Mouse (Mus musculus): ENCODE measurements around the gene Pinlyp. TPM values are rescaled to one million over a fixed set of nuclear protein-coding genes. Genes with fewer than 3 reads are reported as not detected.

The Pinlyp gene
- polyA plus RNA-seq, 1 experiment from 2014 or later: not detected

GRCm38 (mm10) chr7:24504004-24504403 lies 41.9 kb downstream of the Pinlyp start:
- 24% methylated on average over 7 of the region's 10 CpGs for WGBS (ENCODE audit: missing documents)
- Histone ChIP-seq H3K36me3 (ENCODE audit: inconsistent target) (no peaks in the 10 kb centered on the region), H3K79me2 (ENCODE audit: inconsistent target) (no peaks in the 10 kb centered on the region), H3K4me3 (ENCODE audit: inconsistent target) (no peak overlapping the region), H3K27ac (no peak overlapping the region)

DNA sequence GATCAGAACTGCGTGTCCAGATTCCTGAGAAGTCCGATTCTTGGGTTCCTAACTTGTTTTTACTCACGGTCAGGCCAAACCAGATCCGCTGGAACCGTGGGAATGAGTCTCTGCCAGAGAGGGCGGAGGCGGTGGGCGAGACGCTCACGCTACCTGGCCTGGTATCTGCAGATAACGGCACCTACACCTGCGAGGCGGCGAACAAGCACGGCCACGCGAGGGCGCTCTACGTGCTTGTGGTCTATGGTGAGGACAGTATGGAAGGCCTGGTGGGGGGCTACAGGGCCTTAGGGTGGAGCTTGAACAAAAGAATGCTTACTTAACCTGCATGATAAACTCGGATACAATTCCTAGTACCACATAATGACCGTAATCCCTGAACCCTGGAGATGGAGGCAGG lies 44.4 kb downstream of the Pinlyp start:
- Histone ChIP-seq H3K4me3 (ENCODE audit: inconsistent target) (no peak overlapping the region), H3K36me3 (ENCODE audit: inconsistent target) (no peaks in the 10 kb centered on the region), H3K79me2 (ENCODE audit: inconsistent target) (no peaks in the 10 kb centered on the region), H3K27ac (no peak overlapping the region)
- 56% methylated on average over 21 of the region's 21 CpGs for WGBS (ENCODE audit: missing documents)

- Histone ChIP-seq H3K79me2 (ENCODE audit: inconsistent target) (no peaks in the 10 kb centered on the region), H3K27ac (no peak overlapping the region), H3K36me3 (ENCODE audit: inconsistent target) (no peaks in the 10 kb centered on the region), H3K4me3 (ENCODE audit: inconsistent target) (no peak overlapping the region)
- 30% methylated on average over 7 of the region's 7 CpGs for WGBS (ENCODE audit: missing documents)
Measured at GRCm38 (mm10) chr7:24500929-24501328, 45.0 kb downstream of the Pinlyp start.

- H3K79me2 ChIP-seq (ENCODE audit: inconsistent target): no peaks in the 10 kb centered on the region
- no peak overlapping the region for H3K4me3 ChIP-seq (ENCODE audit: inconsistent target)
- 18% methylated on average over 43 of the region's 43 CpGs for WGBS (ENCODE audit: missing documents)
- no peak overlapping the region for H3K27ac ChIP-seq
- no peaks in the 10 kb centered on the region for H3K36me3 ChIP-seq (ENCODE audit: inconsistent target)
Measured at GRCm38 (mm10) chr7:24499856-24500577, 45.9 kb downstream of the Pinlyp start.

Other genes starting within 250 kb of the Pinlyp start
- 5.6 to 8.2 TPM (median 7.2 TPM) in 3 replicates for gene Zfp61, start 244.9 kb downstream of the Pinlyp start, polyA plus RNA-seq (2018)
- 1.0 to 2.1 TPM (median 1.5 TPM) in 3 replicates for gene Zfp94, start 229.5 kb downstream of the Pinlyp start, polyA plus RNA-seq (2018)
- not detected in 3 replicates for gene Tescl, start 212.2 kb downstream of the Pinlyp start, polyA plus RNA-seq (2018)
- not detected in 3 replicates for gene Lypd5, start 196.9 kb downstream of the Pinlyp start, polyA plus RNA-seq (2018)
- 11.1 to 85.5 TPM (median 12.1 TPM) in 3 replicates for gene Kcnn4, start 175.9 kb downstream of the Pinlyp start, polyA plus RNA-seq (2018)
- 19.7 to 29.3 TPM (median 20.3 TPM) in 3 replicates for gene Smg9, start 146.5 kb downstream of the Pinlyp start, polyA plus RNA-seq (2018)
- not detected in 3 replicates for gene Irgc1, start 93.8 kb downstream of the Pinlyp start, polyA plus RNA-seq (2018)
- 37.1 to 79.3 TPM (median 71.4 TPM) in 3 replicates for gene Plaur, start 83.6 kb downstream of the Pinlyp start, polyA plus RNA-seq (2018)
- gene Cadm4, start 64.1 kb downstream of the Pinlyp start, polyA plus RNA-seq (2018): not detected in 3 replicates
- 0.60 to 3.0 TPM (median 0.77 TPM) in 3 replicates for gene Zfp428, start 39.1 kb downstream of the Pinlyp start, polyA plus RNA-seq (2018)
- not detected in 3 replicates for gene AC161166.1, start 33.7 kb downstream of the Pinlyp start, polyA plus RNA-seq (2018)
- 6.1 to 11.9 TPM (median 11.5 TPM) in 3 replicates for gene Irgq, start 15.4 kb downstream of the Pinlyp start, polyA plus RNA-seq (2018)
- 26.7 to 70.1 TPM (median 46.9 TPM) in 3 replicates for gene Xrcc1, start 171 bp upstream of the Pinlyp start, polyA plus RNA-seq (2018)
- 20.8 to 29.7 TPM (median 27.4 TPM) in 3 replicates for gene Ethe1, start 41.4 kb upstream of the Pinlyp start, polyA plus RNA-seq (2018)
- 0.10 TPM in 1 of 3 replicates, not detected in the others for gene Zfp575, start 41.5 kb upstream of the Pinlyp start, polyA plus RNA-seq (2018)
- gene Phldb3, start 64.6 kb upstream of the Pinlyp start, polyA plus RNA-seq (2018): 3.0 to 4.3 TPM (median 4.0 TPM) in 3 replicates
- gene Lypd3, start 90.4 kb upstream of the Pinlyp start, polyA plus RNA-seq (2018): not detected in 3 replicates
- gene Tex101, start 130.6 kb upstream of the Pinlyp start, polyA plus RNA-seq (2018): not detected in 3 replicates
- not detected in 3 replicates for gene BC049730, start 163.1 kb upstream of the Pinlyp start, polyA plus RNA-seq (2018)
- gene Gm4763, start 180.8 kb upstream of the Pinlyp start, polyA plus RNA-seq (2018): not detected in 3 replicates
- 0.22 to 0.49 TPM (median 0.33 TPM) in 3 replicates for gene Cd177, start 214.2 kb upstream of the Pinlyp start, polyA plus RNA-seq (2018)
- gene Ceacam10, start 231.1 kb upstream of the Pinlyp start, polyA plus RNA-seq (2018): 0.85 TPM in 1 of 3 replicates, not detected in the others